Mouse (Mus musculus) liver, adult 10 weeks (tissue): ENCODE data around the gene Atad1. TPM values are rescaled to one million over a fixed set of nuclear protein-coding genes. Genes with fewer than 3 reads are reported as not detected.

ENCODE experiments used
- polyA plus RNA-seq: library from polyadenylated mRNA; stranded (reverse); fragments of 350-450 nt; fragmentation: Illumina TruSeq; extraction: RNeasy Lipid Tissue Mini Kit (QIAGEN cat#74804); gene quantifications from one replicate; pipeline ENCODE4 v1.2.3, GENCODE M21; 2014; ENCODE audit warnings: low read depth, low replicate concordance

Gene Atad1
- 133 TPM for polyA plus RNA-seq

DNA sequence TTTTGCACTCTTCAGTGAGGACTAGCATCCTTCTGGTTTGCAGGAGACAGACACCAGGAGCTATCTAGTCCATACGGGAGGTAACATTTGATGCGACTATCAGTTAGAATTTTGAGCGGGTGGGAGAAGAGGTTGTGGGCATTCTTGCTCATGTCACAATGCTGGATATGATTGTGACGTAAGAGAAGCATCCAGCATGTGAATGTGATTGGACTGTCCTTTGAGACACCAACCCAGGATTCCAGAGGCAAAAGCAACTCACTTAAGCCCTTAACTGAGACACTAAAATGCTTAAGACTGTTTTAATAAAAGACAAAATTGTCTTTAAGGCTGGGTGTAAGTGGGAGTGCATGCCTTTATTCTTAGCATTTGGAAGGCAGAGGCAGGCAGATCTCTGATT is at the start of gene Atad1:
Gene Atad1 (minus strand): TSS at position 101 of the 400 bp plus-strand sequence.

DNA sequence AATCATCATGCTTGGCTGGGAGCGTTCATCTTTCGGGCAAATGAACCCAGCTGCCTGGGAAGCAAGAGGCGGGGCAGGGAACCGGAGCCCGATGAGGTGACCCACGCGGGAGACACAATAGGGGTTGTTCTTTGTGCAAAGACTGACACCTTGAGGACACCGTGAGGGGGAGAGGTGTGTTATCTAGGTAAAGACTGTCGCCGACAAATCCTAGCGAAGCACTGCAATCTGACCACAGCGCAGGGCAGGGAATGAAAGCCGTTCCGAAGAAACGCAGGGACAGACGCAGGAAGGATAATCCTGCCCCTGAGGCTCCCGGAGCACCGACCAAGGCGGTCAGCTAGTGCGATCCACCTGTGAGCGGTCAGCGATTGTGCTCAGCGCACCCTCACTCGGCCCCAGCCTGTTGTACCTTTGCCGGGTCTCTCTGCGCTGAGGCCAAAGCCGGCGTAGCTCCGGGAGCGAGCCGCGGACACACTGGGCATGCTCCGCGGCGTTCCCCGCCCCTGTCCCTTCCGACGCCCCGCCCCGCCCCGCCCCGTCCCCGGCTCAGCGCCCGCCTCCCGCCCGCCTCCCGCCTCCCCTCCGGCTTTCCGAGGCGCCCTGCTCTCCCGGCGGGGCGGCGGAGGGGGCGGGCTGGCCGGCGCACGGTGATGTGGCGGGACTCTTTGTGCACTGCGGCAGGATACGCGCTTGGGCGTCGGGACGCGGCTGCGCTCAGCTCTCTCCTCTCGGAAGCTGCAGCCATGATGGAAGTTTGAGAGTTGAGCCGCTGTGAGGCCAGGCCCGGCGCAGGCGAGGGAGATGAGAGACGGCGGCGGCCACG is 17.5 kb upstream of the Atad1 start, which contains the start of gene Pten:
Gene Pten (plus strand): TSS at position 598 of the 826 bp plus-strand sequence.

Other genes starting within 250 kb of the Atad1 start
- gene Papss2, start 144.0 kb downstream of the Atad1 start, polyA plus RNA-seq, result 453 TPM
- gene Pten, start 17.7 kb upstream of the Atad1 start, polyA plus RNA-seq, result 109 TPM